ENCODE assay signal across 8 mouse cellular contexts in the genomic region with DNA sequence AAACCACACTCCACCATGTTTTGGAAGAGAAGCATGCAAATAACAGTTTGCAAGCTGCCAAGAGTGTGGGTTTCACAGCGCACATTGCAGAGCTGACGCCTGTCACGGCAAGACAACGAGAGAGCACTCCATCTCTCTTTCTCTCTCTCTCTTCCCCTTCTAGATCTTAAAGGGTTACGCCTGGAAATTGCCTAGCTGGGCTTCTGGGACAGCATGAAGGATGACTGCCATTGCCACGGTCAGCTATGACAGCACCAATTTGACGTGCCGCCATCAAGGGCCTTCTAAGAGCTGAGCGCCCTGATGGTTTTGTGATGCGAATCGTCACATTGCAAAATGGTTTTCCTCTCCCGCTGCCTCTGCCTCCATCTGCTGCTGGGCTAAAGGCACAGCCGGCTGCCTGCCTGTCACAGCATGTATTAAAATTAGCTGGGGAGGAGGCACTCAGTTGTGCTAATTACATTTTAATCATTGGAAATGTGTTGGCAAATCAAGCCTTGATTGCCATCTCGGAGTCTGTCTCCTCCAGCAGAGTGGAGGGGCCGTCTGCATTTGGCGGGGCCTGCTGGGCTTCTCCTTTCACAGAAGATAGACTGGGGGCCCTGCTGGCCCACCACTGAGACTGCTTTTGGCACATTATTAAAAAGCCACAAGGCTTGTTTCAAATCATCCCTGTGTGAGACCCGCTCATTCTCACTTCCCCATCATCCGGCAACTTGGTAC.
A peak's percentile ranks its signal among the peaks of the same experiment; 100 is the strongest.
DNase-seq lines count a peak whose midpoint lies in the region.

No protein-coding gene starts in this region.

- DNase-seq in lung, postnatal 10 days = peak; percentile 21
- DNase-seq in lung, postnatal 14 days = no peak
- peak; percentile 59 to 65 for DNase-seq in frontal cortex, postnatal 14 days (ENCODE audit: low spot score in 2 of 2)
- peak; percentile 72 to 77 for DNase-seq in left cerebral cortex, postnatal 14 days (ENCODE audit: low spot score in 2 of 2)
- peak; percentile 71 to 78 for DNase-seq in right cerebral cortex, adult 2 months (ENCODE audit: low spot score in 2 of 2)
- DNase-seq in thymus, postnatal 0 days (ENCODE audit: low spot score) = no peak
- no peak for DNase-seq in spleen, postnatal 14 days (ENCODE audit: low spot score in 2 of 2)
- no peak for DNase-seq in adrenal gland, adult 8-10 months

- intact Hi-C loops in left cerebral cortex, postnatal 14 days (cut with DNase I) = loop anchor here (10.0 kb wide), 1 partner anchor 260 kb away; no protein-coding TSS in a partner anchor

Comparison
In these comparisons a context has a peak if more than half of its experiments do, and no peak if none do; other contexts are left out.
1. DNase-seq: peak in lung, postnatal 10 days (single experiment), frontal cortex, postnatal 14 days (2 of 2), left cerebral cortex, postnatal 14 days (2 of 2) and right cerebral cortex, adult 2 months (2 of 2); none in lung, postnatal 14 days (single experiment), thymus, postnatal 0 days (single experiment), spleen, postnatal 14 days (0 of 2) and adrenal gland, adult 8-10 months (single experiment).